In the genomic region with DNA sequence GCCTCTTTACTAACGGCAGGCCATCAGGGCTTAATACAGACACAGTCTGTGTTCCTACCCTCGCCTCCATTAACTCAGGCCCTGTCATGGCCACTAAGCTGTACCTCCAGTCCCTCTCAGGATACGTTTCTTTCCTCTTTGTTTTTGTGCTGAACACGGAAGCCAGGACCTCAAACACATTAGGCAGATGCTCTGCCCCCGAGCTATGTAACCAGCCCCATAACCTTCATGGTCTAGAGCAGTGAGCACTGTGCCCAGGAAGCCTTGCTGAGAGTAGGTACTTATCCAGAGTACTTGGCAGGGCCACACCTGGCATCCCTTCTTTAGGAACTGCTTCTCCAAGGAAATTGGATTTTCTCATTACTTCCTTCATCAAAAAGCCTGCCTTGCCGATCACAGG, we compare ENCODE assay signal across 16 mouse cellular contexts.
DNase-seq lines count a peak whose midpoint lies in the region; ATAC-seq lines count a peak whose summit lies in the region.
"Had no signal": no experiment of that assay in that cellular context is flagged by ENCODE, and none has a peak within 500 bp of the region (broad histone marks: within the 10 kb centered on the region; RNA-seq: fewer than 3 reads in every experiment).

No protein-coding gene starts in this region.

- no peak overlapping the region for H3K4me3 ChIP-seq in hindbrain, embryonic 15.5 days
- no peak overlapping the region for H3K4me3 ChIP-seq in hindbrain, embryonic 16.5 days (ENCODE audit: low read length)
- no peak overlapping the region for H3K4me3 ChIP-seq in midbrain, embryonic 13.5 days (replicated peaks)
- no peak overlapping the region for H3K4me3 ChIP-seq in midbrain, embryonic 15.5 days
- no peak overlapping the region for H3K4me3 ChIP-seq in limb, embryonic 10.5 days
- H3K4me3 ChIP-seq: embryonic facial prominence, embryonic 12.5 days; heart, adult 2 months; heart, embryonic 15.5 days had no signal

- ATAC-seq in hindbrain, embryonic 15.5 days (ENCODE audit: low FRiP score, low read depth), result no peak
- ATAC-seq in hindbrain, embryonic 16.5 days, result no peak
- ATAC-seq in midbrain, embryonic 13.5 days, result no peak
- ATAC-seq in midbrain, embryonic 15.5 days (replicated peaks), result no peak

- peak overlapping the region; percentile 77; the same call in 1 of the 2 replicates for H3K27ac ChIP-seq in hindbrain, embryonic 15.5 days (replicated peaks)
- H3K27ac ChIP-seq in hindbrain, embryonic 16.5 days (ENCODE audit: low read depth, low read length), result no peak overlapping the region; the same call in 1 of the 2 replicates
- H3K27ac ChIP-seq in midbrain, embryonic 13.5 days, result peak overlapping the region; percentile 19; the same call in 1 of the 2 replicates
- no peak overlapping the region for H3K27ac ChIP-seq in midbrain, embryonic 15.5 days
- peak overlapping the region; percentile 51; the same call in 1 of the 2 replicates for H3K27ac ChIP-seq in limb, embryonic 10.5 days
- H3K27ac ChIP-seq: heart, adult 2 months; heart, embryonic 15.5 days had no signal

- H3K9ac ChIP-seq in hindbrain, embryonic 15.5 days, result no peak overlapping the region
- H3K9ac ChIP-seq in hindbrain, embryonic 16.5 days (ENCODE audit: low read depth, low read length), result no peak overlapping the region
- no peak overlapping the region for H3K9ac ChIP-seq in midbrain, embryonic 13.5 days (replicated peaks)
- no peak overlapping the region for H3K9ac ChIP-seq in midbrain, embryonic 15.5 days
- H3K9ac ChIP-seq: embryonic facial prominence, embryonic 12.5 days; forebrain, postnatal 0 days; heart, embryonic 15.5 days had no signal

- H3K9me3 ChIP-seq in hindbrain, embryonic 15.5 days, result no peaks in the 10 kb centered on the region
- H3K9me3 ChIP-seq in hindbrain, embryonic 16.5 days (ENCODE audit: control insufficient read depth, low read length), result no peaks in the 10 kb centered on the region
- no peaks in the 10 kb centered on the region for H3K9me3 ChIP-seq in midbrain, embryonic 13.5 days
- no peaks in the 10 kb centered on the region for H3K9me3 ChIP-seq in midbrain, embryonic 15.5 days
- H3K9me3 ChIP-seq in limb, embryonic 10.5 days (replicated peaks), result no peaks in the 10 kb centered on the region
- H3K9me3 ChIP-seq: embryonic facial prominence, embryonic 12.5 days; heart, embryonic 15.5 days had no signal

- H3K27me3 ChIP-seq in hindbrain, embryonic 15.5 days, result no peaks in the 10 kb centered on the region
- H3K27me3 ChIP-seq in hindbrain, embryonic 16.5 days (replicated peaks; ENCODE audit: control insufficient read depth, insufficient read depth, low read length), result no peaks in the 10 kb centered on the region
- no peaks in the 10 kb centered on the region for H3K27me3 ChIP-seq in midbrain, embryonic 13.5 days
- no peaks in the 10 kb centered on the region for H3K27me3 ChIP-seq in midbrain, embryonic 15.5 days (replicated peaks)
- no peaks in the 10 kb centered on the region for H3K27me3 ChIP-seq in limb, embryonic 10.5 days (ENCODE audit: low read depth, poor library complexity, severe bottlenecking)
- H3K27me3 ChIP-seq: embryonic facial prominence, embryonic 12.5 days; heart, embryonic 15.5 days had no signal

- H3K4me2 ChIP-seq in hindbrain, embryonic 15.5 days, result no peak overlapping the region
- no peak overlapping the region for H3K4me2 ChIP-seq in hindbrain, embryonic 16.5 days (ENCODE audit: low read length)
- no peak overlapping the region for H3K4me2 ChIP-seq in midbrain, embryonic 13.5 days (replicated peaks)
- H3K4me2 ChIP-seq in midbrain, embryonic 15.5 days, result no peak overlapping the region
- H3K4me2 ChIP-seq: embryonic facial prominence, embryonic 12.5 days; heart, embryonic 11.5 days; heart, embryonic 15.5 days had no signal

- DNase-seq in cerebellum, postnatal 10 days, result peak; percentile 39 to 52
- DNase-seq in cerebellum, adult 11-12 months, result no peak
- DNase-seq in limb, embryonic 10.5 days (ENCODE audit: low spot score), result no peak
- DNase-seq in urinary bladder, postnatal 14 days (ENCODE audit: low spot score), result no peak
- DNase-seq: adrenal gland, postnatal 14 days; forebrain, postnatal 0 days; gastrocnemius, postnatal 14 days; heart, adult 2 months; heart, postnatal 14 days had no signal

- 79% methylated on average over 6 of the region's 6 CpGs for WGBS in hindbrain, embryonic 15.5 days
- WGBS in hindbrain, embryonic 16.5 days, result 77% methylated on average over 6 of the region's 6 CpGs
- WGBS in midbrain, embryonic 13.5 days, result 90% methylated on average over 6 of the region's 6 CpGs
- WGBS in midbrain, embryonic 15.5 days, result 84% methylated on average over 6 of the region's 6 CpGs
- WGBS in limb, embryonic 10.5 days, result 89% methylated on average over 6 of the region's 6 CpGs

- H3K4me1 ChIP-seq in hindbrain, embryonic 15.5 days (replicated peaks), result peaks cover 21% of the 10 kb centered on the region
- peaks cover 6% of the 10 kb centered on the region for H3K4me1 ChIP-seq in hindbrain, embryonic 16.5 days (ENCODE audit: control insufficient read depth, insufficient read depth, low read depth, low read length)
- H3K4me1 ChIP-seq in midbrain, embryonic 13.5 days (replicated peaks), result peaks cover 11% of the 10 kb centered on the region
- H3K4me1 ChIP-seq in midbrain, embryonic 15.5 days, result no peaks in the 10 kb centered on the region; the same call in 1 of the 2 replicates
- peaks cover 70% of the 10 kb centered on the region for H3K4me1 ChIP-seq in limb, embryonic 10.5 days

- no peaks in the 10 kb centered on the region for H3K36me3 ChIP-seq in hindbrain, embryonic 15.5 days
- H3K36me3 ChIP-seq in hindbrain, embryonic 16.5 days (ENCODE audit: control insufficient read depth, insufficient read depth, low read length), result no peaks in the 10 kb centered on the region
- no peaks in the 10 kb centered on the region for H3K36me3 ChIP-seq in midbrain, embryonic 13.5 days
- no peaks in the 10 kb centered on the region for H3K36me3 ChIP-seq in midbrain, embryonic 15.5 days (replicated peaks)
- H3K36me3 ChIP-seq in limb, embryonic 10.5 days, result peaks cover 43% of the 10 kb centered on the region
- H3K36me3 ChIP-seq: embryonic facial prominence, embryonic 12.5 days; heart, embryonic 15.5 days had no signal

Comparison
In these comparisons a context has a peak if more than half of its experiments do, and no peak if none do; other contexts are left out.
1. DNase-seq: peak in cerebellum, postnatal 10 days (2 of 2); none in cerebellum, adult 11-12 months (single experiment), limb, embryonic 10.5 days (single experiment) and urinary bladder, postnatal 14 days (single experiment).
2. H3K27ac ChIP-seq: peak in hindbrain, embryonic 15.5 days (single experiment), midbrain, embryonic 13.5 days (single experiment) and limb, embryonic 10.5 days (single experiment); none in hindbrain, embryonic 16.5 days (single experiment) and midbrain, embryonic 15.5 days (single experiment).